Mouse (Mus musculus) testis, postnatal 10 days (tissue): ENCODE data around the gene Osbpl8.
A peak's percentile ranks its signal among the peaks of the same experiment; 100 is the strongest.

Source experiments
- DNase-seq: peaks from one replicate; pipeline ENCODE4 v3.0.0; 2021; ENCODE audit warnings: low spot score

Gene Osbpl8

GRCm38 (mm10) chr10:111155065-111155464 lies 9.5 kb upstream of the Osbpl8 start:
- no peak for DNase-seq

- no peak for DNase-seq
Observed at GRCm38 (mm10) chr10:111155571-111155970, 9.0 kb upstream of the Osbpl8 start.

- DNase-seq, result no peak
Observed at GRCm38 (mm10) chr10:111156394-111157190, 8.0 kb upstream of the Osbpl8 start.

GRCm38 (mm10) chr10:111157241-111157659 lies 7.3 kb upstream of the Osbpl8 start:
- no peak for DNase-seq

GRCm38 (mm10) chr10:111159789-111160522 lies 4.6 kb upstream of the Osbpl8 start:
- no peak for DNase-seq

- DNase-seq, result no peak
Observed at GRCm38 (mm10) chr10:111160540-111160939, 4.0 kb upstream of the Osbpl8 start.

GRCm38 (mm10) chr10:111161373-111161772 lies 3.2 kb upstream of the Osbpl8 start:
- no peak for DNase-seq

- DNase-seq, result no peak
Observed at GRCm38 (mm10) chr10:111163025-111163424, 1.5 kb upstream of the Osbpl8 start.

- DNase-seq, result no peak
Observed at GRCm38 (mm10) chr10:111163601-111164240, 831 bp upstream of the Osbpl8 start.

GRCm38 (mm10) chr10:111165219-111165981 lies 848 bp downstream of the Osbpl8 start:
- peak; percentile 74 for DNase-seq

GRCm38 (mm10) chr10:111166057-111166841 lies 1.7 kb downstream of the Osbpl8 start:
- DNase-seq, result no peak

GRCm38 (mm10) chr10:111167444-111167843 lies 2.9 kb downstream of the Osbpl8 start:
- DNase-seq, result no peak

GRCm38 (mm10) chr10:111168305-111168704 lies 3.8 kb downstream of the Osbpl8 start:
- no peak for DNase-seq

- DNase-seq, result no peak
Observed at GRCm38 (mm10) chr10:111171246-111171934, 6.8 kb downstream of the Osbpl8 start.

- DNase-seq, result peak; percentile 7
Observed at GRCm38 (mm10) chr10:111173589-111174247, 9.2 kb downstream of the Osbpl8 start.

- DNase-seq, result no peak
Observed at GRCm38 (mm10) chr10:111177336-111177735, 12.8 kb downstream of the Osbpl8 start.

- no peak for DNase-seq
Observed at GRCm38 (mm10) chr10:111178024-111178423, 13.5 kb downstream of the Osbpl8 start.

GRCm38 (mm10) chr10:111180633-111181032 lies 16.1 kb downstream of the Osbpl8 start:
- DNase-seq, result no peak

GRCm38 (mm10) chr10:111183634-111184270 lies 19.2 kb downstream of the Osbpl8 start:
- peak; percentile 55 for DNase-seq
